Mouse (Mus musculus) limb, embryonic 13.5 days (tissue): ENCODE data around the gene Dab1. TPM values are rescaled to one million over a fixed set of nuclear protein-coding genes. Genes with fewer than 3 reads are reported as not detected.

ENCODE experiments used
- ATAC-seq: fragments of 200-750 bp; cut with Nextera tagmentation; 2 replicates; pipeline ENCODE4 v1.8.0; 2017; ENCODE audit warnings: low read depth, moderate number of reproducible peaks, moderate TSS enrichment; ENCODE audit not compliant: low FRiP score
- H3K27ac ChIP-seq: fragments of 300-500 bp; sonication (generic); 2 replicates; pipeline ENCODE4 v1.5.1; 2015; ENCODE audit warnings: inconsistent platforms, mild to moderate bottlenecking, moderate library complexity
- H3K27me3 ChIP-seq: fragments of 300-500 bp; sonication (generic); 2 replicates; pipeline ENCODE4 v1.6.1; 2015; ENCODE audit warnings: mild to moderate bottlenecking, inconsistent platforms
- H3K36me3 ChIP-seq: fragments of 300-500 bp; sonication (generic); 2 replicates; pipeline ENCODE4 v1.6.1; 2015; ENCODE audit warnings: inconsistent platforms, mild to moderate bottlenecking, moderate library complexity
- H3K4me1 ChIP-seq: fragments of 300-500 bp; sonication (generic); 2 replicates; pipeline ENCODE4 v1.6.1; 2015; ENCODE audit warnings: inconsistent platforms
- H3K4me2 ChIP-seq: fragments of 300-500 bp; sonication (generic); replicated peaks from 2 replicates; pipeline ENCODE4 v1.6.1; 2015; ENCODE audit warnings: inconsistent platforms, mild to moderate bottlenecking, moderate library complexity
- H3K4me3 ChIP-seq: fragments of 300-500 bp; sonication (generic); 2 replicates; pipeline ENCODE4 v1.5.1; 2015; ENCODE audit warnings: moderate library complexity, mild to moderate bottlenecking, inconsistent platforms
- H3K9ac ChIP-seq: fragments of 300-500 bp; sonication (generic); 2 replicates; pipeline ENCODE4 v1.6.1; 2015; ENCODE audit warnings: mild to moderate bottlenecking, inconsistent platforms
- H3K9me3 ChIP-seq: fragments of 300-500 bp; sonication (generic); 2 replicates; pipeline ENCODE4 v1.6.1; 2016; ENCODE audit warnings: inconsistent platforms
- WGBS: fragments of 180-500 bp; shearing (Covaris S2); methylation state at CpG from one replicate; pipeline ENCODE4 v1.1.7; 2015; 5-methylcytosine and 5-hydroxymethylcytosine counted together
- polyA plus RNA-seq: library from polyadenylated mRNA; unstranded; fragments of >200 nt; fragmentation: Nextera tagmentation; extraction: Ambion mirVana; gene quantifications from 2 replicates; pipeline ENCODE4 v1.2.1, GENCODE M21; 2015

The Dab1 gene
- polyA plus RNA-seq, 1 experiment from 2014 or later, result 24.7 TPM

- Histone ChIP-seq H3K36me3 (no peaks in the 10 kb centered on the region), H3K9me3 (no peaks in the 10 kb centered on the region), H3K4me1 (no peaks in the 10 kb centered on the region), H3K4me3 (no peak overlapping the region), H3K27ac (no peak overlapping the region), H3K4me2 (no peak overlapping the region), H3K9ac (no peak overlapping the region), H3K27me3 (no peaks in the 10 kb centered on the region)
- 16% methylated on average over 1 of the region's 1 CpGs for WGBS
- no peak for ATAC-seq
These were observed 238.0 kb downstream of the Dab1 start for GRCm38 (mm10) chr4:103857173-103857572.

- Histone ChIP-seq H3K27ac (no peak overlapping the region), H3K27me3 (no peaks in the 10 kb centered on the region), H3K4me2 (no peak overlapping the region), H3K4me1 (no peaks in the 10 kb centered on the region), H3K9me3 (no peaks in the 10 kb centered on the region), H3K36me3 (no peaks in the 10 kb centered on the region), H3K4me3 (no peak overlapping the region), H3K9ac (no peak overlapping the region)
- 23% methylated on average over 3 of the region's 3 CpGs for WGBS
- no peak for ATAC-seq
These were observed 256.4 kb downstream of the Dab1 start for GRCm38 (mm10) chr4:103875564-103875963.

DNA sequence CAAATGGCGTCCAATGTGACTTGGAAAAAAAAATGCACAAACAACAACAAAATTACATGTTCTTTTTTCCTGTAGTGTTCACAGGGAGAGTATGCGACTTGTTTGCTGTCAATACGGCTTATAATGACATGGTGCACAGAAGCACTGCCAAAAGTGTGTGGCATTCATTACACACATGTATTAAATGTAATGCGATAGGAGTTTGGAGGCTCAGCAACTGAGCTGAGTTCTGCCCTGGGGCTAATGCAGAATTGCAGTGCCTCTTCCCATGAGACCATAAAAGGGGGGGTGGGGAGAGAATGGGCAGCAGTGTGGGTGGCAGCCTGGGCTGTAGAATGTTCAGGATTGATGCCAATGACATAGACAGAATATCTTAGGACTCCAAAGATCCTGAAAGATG lies 259.7 kb downstream of the Dab1 start:
- no peak overlapping the region for H3K4me2 ChIP-seq
- H3K9ac ChIP-seq, result no peak overlapping the region
- H3K4me1 ChIP-seq, result no peaks in the 10 kb centered on the region
- no peak for ATAC-seq
- 39% methylated on average over 4 of the region's 4 CpGs for WGBS
- no peaks in the 10 kb centered on the region for H3K9me3 ChIP-seq
- no peak overlapping the region for H3K27ac ChIP-seq
- H3K27me3 ChIP-seq, result no peaks in the 10 kb centered on the region
- no peaks in the 10 kb centered on the region for H3K36me3 ChIP-seq
- H3K4me3 ChIP-seq, result no peak overlapping the region

- Histone ChIP-seq H3K4me3 (no peak overlapping the region), H3K9me3 (no peaks in the 10 kb centered on the region), H3K4me2 (no peak overlapping the region), H3K4me1 (no peaks in the 10 kb centered on the region), H3K36me3 (no peaks in the 10 kb centered on the region), H3K27me3 (no peaks in the 10 kb centered on the region), H3K27ac (no peak overlapping the region), H3K9ac (no peak overlapping the region)
- ATAC-seq, result no peak
- 77% methylated on average over 3 of the region's 3 CpGs for WGBS
These were observed 262.5 kb downstream of the Dab1 start for GRCm38 (mm10) chr4:103881641-103882040.

- no peaks in the 10 kb centered on the region for H3K36me3 ChIP-seq
- no peak overlapping the region for H3K4me3 ChIP-seq
- WGBS, result 80% methylated on average over 2 of the region's 2 CpGs
- no peaks in the 10 kb centered on the region for H3K9me3 ChIP-seq
- no peaks in the 10 kb centered on the region for H3K27me3 ChIP-seq
- H3K9ac ChIP-seq, result no peak overlapping the region
- no peak for ATAC-seq
- H3K4me1 ChIP-seq, result no peaks in the 10 kb centered on the region
- H3K27ac ChIP-seq, result no peak overlapping the region
- H3K4me2 ChIP-seq, result no peak overlapping the region
These were observed 268.9 kb downstream of the Dab1 start for GRCm38 (mm10) chr4:103888086-103888485.

DNA sequence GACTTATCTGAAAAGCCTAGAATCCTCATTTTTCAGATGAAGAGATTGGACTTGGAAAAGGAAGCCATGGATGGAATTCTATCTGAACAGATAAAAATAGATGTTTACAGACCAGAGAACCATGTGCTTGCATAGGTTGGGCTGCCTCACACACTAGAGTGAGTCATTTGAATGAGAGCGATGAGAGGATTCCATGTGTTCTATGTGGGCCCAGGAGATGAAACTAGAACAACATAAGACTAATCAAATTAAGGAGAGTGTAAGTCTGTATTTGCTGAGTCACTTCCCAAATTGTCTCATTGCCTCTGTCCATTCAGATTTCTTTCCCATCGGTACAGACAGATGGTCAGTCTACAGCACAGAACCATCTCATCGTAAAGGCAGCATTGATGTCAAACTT lies 270.0 kb downstream of the Dab1 start:
- Histone ChIP-seq H3K4me2 (no peak overlapping the region), H3K9ac (no peak overlapping the region), H3K4me1 (no peaks in the 10 kb centered on the region), H3K36me3 (no peaks in the 10 kb centered on the region), H3K27ac (no peak overlapping the region), H3K9me3 (no peaks in the 10 kb centered on the region), H3K27me3 (no peaks in the 10 kb centered on the region), H3K4me3 (no peak overlapping the region)
- no peak for ATAC-seq
- 96% methylated on average over 3 of the region's 3 CpGs for WGBS

DNA sequence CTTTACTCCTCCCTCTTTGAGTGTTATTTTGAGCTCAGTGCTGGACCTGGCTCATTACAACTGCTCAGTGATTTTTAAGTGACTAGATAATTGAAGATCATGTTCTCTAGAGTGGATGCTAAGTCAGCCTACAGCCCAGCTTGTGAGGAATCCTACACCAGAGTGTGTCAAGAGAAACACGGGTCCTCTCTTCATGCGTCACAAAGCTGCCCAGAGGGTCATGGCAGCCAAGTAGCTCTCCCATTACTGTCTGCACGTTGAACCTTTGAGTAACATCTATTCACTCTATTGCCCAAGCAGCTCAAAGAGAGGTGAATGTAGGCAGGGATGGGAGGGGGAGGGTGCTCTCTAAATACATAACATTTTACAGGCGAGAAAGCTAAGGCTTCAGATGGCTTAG lies 277.6 kb downstream of the Dab1 start:
- H3K4me1 ChIP-seq, result no peaks in the 10 kb centered on the region
- no peaks in the 10 kb centered on the region for H3K9me3 ChIP-seq
- H3K9ac ChIP-seq, result no peak overlapping the region
- 87% methylated on average over 4 of the region's 4 CpGs for WGBS
- no peak for ATAC-seq
- H3K36me3 ChIP-seq, result no peaks in the 10 kb centered on the region
- no peaks in the 10 kb centered on the region for H3K27me3 ChIP-seq
- H3K27ac ChIP-seq, result no peak overlapping the region
- no peak overlapping the region for H3K4me2 ChIP-seq
- no peak overlapping the region for H3K4me3 ChIP-seq

DNA sequence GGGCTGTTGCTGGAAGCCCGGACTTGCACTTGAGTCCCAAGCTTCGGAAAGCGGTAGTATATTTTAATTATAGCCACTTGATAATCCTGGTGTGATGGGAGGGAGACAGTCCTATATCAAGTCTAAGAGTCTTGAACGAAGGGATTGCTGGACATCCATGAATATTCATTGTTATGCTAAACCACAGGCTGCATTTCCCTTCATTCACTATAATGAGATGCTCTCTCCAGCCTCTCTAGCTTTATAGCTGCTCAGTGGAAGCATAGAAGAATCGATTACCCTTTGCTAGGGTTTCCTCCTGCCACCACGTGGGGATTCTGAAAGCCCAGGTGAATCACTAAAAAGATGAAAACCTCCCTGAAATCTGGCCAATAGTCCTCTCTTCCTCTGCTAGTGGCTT lies 278.5 kb downstream of the Dab1 start:
- no peak for ATAC-seq
- H3K4me2 ChIP-seq, result no peak overlapping the region
- no peak overlapping the region for H3K9ac ChIP-seq
- H3K9me3 ChIP-seq, result no peaks in the 10 kb centered on the region
- H3K27ac ChIP-seq, result no peak overlapping the region
- no peak overlapping the region for H3K4me3 ChIP-seq
- no peaks in the 10 kb centered on the region for H3K27me3 ChIP-seq
- H3K4me1 ChIP-seq, result no peaks in the 10 kb centered on the region
- no peaks in the 10 kb centered on the region for H3K36me3 ChIP-seq
- WGBS, result 80% methylated on average over 6 of the region's 6 CpGs

DNA sequence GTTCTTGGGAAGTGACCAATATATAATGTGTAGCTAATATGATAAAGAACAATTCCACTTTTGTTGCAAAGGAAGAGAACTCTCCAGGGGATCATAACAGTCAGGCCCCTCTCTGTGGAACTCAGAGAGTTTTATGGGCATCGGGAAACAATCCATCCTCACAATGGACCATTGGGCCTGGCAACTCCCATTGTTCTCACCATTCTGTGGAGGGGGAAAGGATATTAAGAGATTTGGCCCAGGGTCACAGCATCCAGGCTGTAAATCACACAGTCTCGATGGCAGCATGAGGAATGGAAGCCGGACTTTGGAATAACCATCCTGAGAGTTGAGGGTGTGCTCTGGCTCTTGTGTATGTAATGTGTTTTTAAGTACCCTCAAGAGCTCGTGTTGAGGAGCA lies 292.3 kb downstream of the Dab1 start:
- WGBS, result 69% methylated on average over 4 of the region's 4 CpGs
- H3K4me2 ChIP-seq, result no peak overlapping the region
- ATAC-seq, result no peak

DNA sequence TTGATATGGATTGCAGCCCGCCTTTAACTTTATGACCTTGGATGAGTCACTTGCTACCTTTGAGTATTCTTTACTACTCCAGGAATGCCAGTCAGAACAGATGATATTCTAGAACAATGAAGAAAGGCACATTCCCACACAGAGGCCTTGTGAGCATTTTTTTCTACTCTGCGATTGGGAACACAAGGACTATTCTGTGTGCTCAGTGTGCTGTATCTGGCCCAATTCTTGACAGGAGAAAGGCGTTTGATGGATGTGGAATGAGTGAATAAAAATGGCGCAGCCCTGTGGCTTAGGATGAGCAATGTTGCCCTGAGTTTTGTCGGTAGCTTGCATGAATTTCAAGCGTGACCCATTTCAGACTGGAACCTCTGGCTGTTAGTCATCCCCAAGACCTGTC lies 292.9 kb downstream of the Dab1 start:
- no peak overlapping the region for H3K9ac ChIP-seq
- WGBS, result 88% methylated on average over 6 of the region's 6 CpGs
- H3K27me3 ChIP-seq, result no peaks in the 10 kb centered on the region
- H3K4me1 ChIP-seq, result no peaks in the 10 kb centered on the region
- H3K9me3 ChIP-seq, result no peaks in the 10 kb centered on the region
- H3K4me2 ChIP-seq, result no peak overlapping the region
- H3K27ac ChIP-seq, result no peak overlapping the region
- no peaks in the 10 kb centered on the region for H3K36me3 ChIP-seq
- ATAC-seq, result no peak
- no peak overlapping the region for H3K4me3 ChIP-seq

More for the DNA sequence above, 292.3 kb downstream of the Dab1 start:
- Histone ChIP-seq H3K27ac (no peak overlapping the region), H3K36me3 (no peaks in the 10 kb centered on the region), H3K9me3 (no peaks in the 10 kb centered on the region), H3K27me3 (no peaks in the 10 kb centered on the region), H3K4me3 (no peak overlapping the region), H3K9ac (no peak overlapping the region), H3K4me1 (no peaks in the 10 kb centered on the region)

- Histone ChIP-seq H3K4me2 (no peak overlapping the region), H3K4me3 (no peak overlapping the region), H3K27ac (no peak overlapping the region), H3K9ac (no peak overlapping the region), H3K36me3 (no peaks in the 10 kb centered on the region), H3K27me3 (peaks cover 3% of the 10 kb centered on the region), H3K9me3 (no peaks in the 10 kb centered on the region), H3K4me1 (no peaks in the 10 kb centered on the region)
- no peak for ATAC-seq
- WGBS, result 55% methylated on average over 3 of the region's 3 CpGs
These were observed 303.3 kb downstream of the Dab1 start for GRCm38 (mm10) chr4:103922431-103922931.

- Histone ChIP-seq H3K36me3 (no peaks in the 10 kb centered on the region), H3K27ac (no peak overlapping the region), H3K9me3 (no peaks in the 10 kb centered on the region), H3K4me3 (no peak overlapping the region), H3K4me1 (no peaks in the 10 kb centered on the region), H3K27me3 (peaks cover 3% of the 10 kb centered on the region), H3K9ac (no peak overlapping the region), H3K4me2 (no peak overlapping the region)
- ATAC-seq, result no peak
- 47% methylated on average over 5 of the region's 5 CpGs for WGBS
These were observed 307.5 kb downstream of the Dab1 start for GRCm38 (mm10) chr4:103926682-103927081.

GRCm38 (mm10) chr4:103929631-103930030 lies 310.5 kb downstream of the Dab1 start:
- H3K4me1 ChIP-seq, result no peaks in the 10 kb centered on the region
- no peaks in the 10 kb centered on the region for H3K27me3 ChIP-seq
- no peak overlapping the region for H3K27ac ChIP-seq
- H3K9ac ChIP-seq, result no peak overlapping the region
- no peak for ATAC-seq
- H3K9me3 ChIP-seq, result no peaks in the 10 kb centered on the region
- H3K4me3 ChIP-seq, result no peak overlapping the region
- H3K4me2 ChIP-seq, result no peak overlapping the region
- H3K36me3 ChIP-seq, result no peaks in the 10 kb centered on the region
